Mouse (Mus musculus): ENCODE measurements around the gene Slc1a4. TPM values are rescaled to one million over a fixed set of nuclear protein-coding genes. Genes with fewer than 3 reads are reported as not detected.

Gene Slc1a4
- polyA plus RNA-seq (2014; fragmentation: Nextera tagmentation; extraction: Ambion mirVana), result 21.2 and 22.9 TPM in 2 replicates

- Histone ChIP-seq H3K9me3 (ENCODE audit: control insufficient read depth, low read length) (no peaks in the 10 kb centered on the region), H3K27me3 (ENCODE audit: control insufficient read depth, insufficient read depth, low read length) (no peaks in the 10 kb centered on the region), H3K27ac (ENCODE audit: low read depth, low read length) (peak within 1 kb of the TSS; percentile 98), H3K4me1 (ENCODE audit: control insufficient read depth, insufficient read depth, low read length) (no peaks in the 10 kb centered on the region), H3K4me2 (ENCODE audit: low read depth) (peak within 1 kb of the TSS; percentile 68), H3K4me3 (ENCODE audit: low read depth, low read length) (peak within 1 kb of the TSS; percentile 63), H3K9ac (ENCODE audit: low read length) (peak within 1 kb of the TSS; percentile 71), H3K36me3 (ENCODE audit: control insufficient read depth, insufficient read depth, low read length) (no peaks in the 10 kb centered on the region)
- ATAC-seq (ENCODE audit: insufficient read depth, low FRiP score, low TSS enrichment) (peak; percentile 98), DNase-seq (ENCODE audit: low spot score) (peak; percentile 99)
- WGBS, result under 1% methylated on average over 46 of the region's 48 CpGs
Observed at GRCm38 (mm10) chr11:20332561-20333514, at the start of gene Slc1a4. Gene Slc1a4, minus strand, starts transcription at chr11:20332713.

- Histone ChIP-seq H3K27ac (ENCODE audit: low read depth, low read length) (no peak overlapping the region), H3K36me3 (ENCODE audit: control insufficient read depth, insufficient read depth, low read length) (0 out of 2 replicates have a peak, but pooled peaks cover 2% of the 10 kb centered on the region), H3K9me3 (ENCODE audit: control insufficient read depth, low read length) (no peaks in the 10 kb centered on the region), H3K27me3 (ENCODE audit: control insufficient read depth, insufficient read depth, low read length) (no peaks in the 10 kb centered on the region), H3K4me3 (ENCODE audit: low read depth, low read length) (no peak overlapping the region), H3K4me2 (ENCODE audit: low read depth) (no peak overlapping the region), H3K9ac (ENCODE audit: low read length) (no peak overlapping the region), H3K4me1 (ENCODE audit: control insufficient read depth, insufficient read depth, low read length) (no peaks in the 10 kb centered on the region)
- WGBS, result 71% methylated on average over 4 of the region's 4 CpGs
- ATAC-seq (ENCODE audit: insufficient read depth, low FRiP score, low TSS enrichment), result no peak
- no peak for DNase-seq (ENCODE audit: low spot score)
Observed at GRCm38 (mm10) chr11:20380106-20380505, 47.6 kb upstream of the Slc1a4 start.

- WGBS, result 93% methylated on average over 7 of the region's 7 CpGs
- Histone ChIP-seq H3K4me3 (ENCODE audit: low read depth, low read length) (no peak overlapping the region), H3K36me3 (ENCODE audit: control insufficient read depth, insufficient read depth, low read length) (0 out of 2 replicates have a peak, but pooled peaks cover 2% of the 10 kb centered on the region), H3K4me2 (ENCODE audit: low read depth) (no peak overlapping the region), H3K9me3 (ENCODE audit: control insufficient read depth, low read length) (no peaks in the 10 kb centered on the region), H3K4me1 (ENCODE audit: control insufficient read depth, insufficient read depth, low read length) (no peaks in the 10 kb centered on the region), H3K27me3 (ENCODE audit: control insufficient read depth, insufficient read depth, low read length) (no peaks in the 10 kb centered on the region), H3K27ac (ENCODE audit: low read depth, low read length) (no peak overlapping the region), H3K9ac (ENCODE audit: low read length) (no peak overlapping the region)
- DNase-seq (ENCODE audit: low spot score) (no peak), ATAC-seq (ENCODE audit: insufficient read depth, low FRiP score, low TSS enrichment) (no peak)
Observed at GRCm38 (mm10) chr11:20376642-20377041, 44.1 kb upstream of the Slc1a4 start.

GRCm38 (mm10) chr11:20372616-20373211 lies 40.2 kb upstream of the Slc1a4 start:
- H3K4me1 ChIP-seq (ENCODE audit: control insufficient read depth, insufficient read depth, low read length), result no peaks in the 10 kb centered on the region
- no peak overlapping the region for H3K4me3 ChIP-seq (ENCODE audit: low read depth, low read length)
- WGBS, result 81% methylated on average over 8 of the region's 8 CpGs
- H3K9ac ChIP-seq (ENCODE audit: low read length), result no peak overlapping the region
- no peak overlapping the region for H3K4me2 ChIP-seq (ENCODE audit: low read depth)
- H3K9me3 ChIP-seq (ENCODE audit: control insufficient read depth, low read length), result no peaks in the 10 kb centered on the region
- no peaks in the 10 kb centered on the region for H3K36me3 ChIP-seq (ENCODE audit: control insufficient read depth, insufficient read depth, low read length)
- ATAC-seq (ENCODE audit: insufficient read depth, low FRiP score, low TSS enrichment) (no peak), DNase-seq (ENCODE audit: low spot score) (no peak)
- H3K27ac ChIP-seq (ENCODE audit: low read depth, low read length), result no peak overlapping the region
- H3K27me3 ChIP-seq (ENCODE audit: control insufficient read depth, insufficient read depth, low read length), result no peaks in the 10 kb centered on the region

GRCm38 (mm10) chr11:20370486-20370885 lies 38.0 kb upstream of the Slc1a4 start:
- WGBS, result 92% methylated on average over 2 of the region's 2 CpGs
- no peak overlapping the region for H3K9ac ChIP-seq (ENCODE audit: low read length)
- no peaks in the 10 kb centered on the region for H3K27me3 ChIP-seq (ENCODE audit: control insufficient read depth, insufficient read depth, low read length)
- ATAC-seq (ENCODE audit: insufficient read depth, low FRiP score, low TSS enrichment) (no peak), DNase-seq (ENCODE audit: low spot score) (no peak)
- H3K4me1 ChIP-seq (ENCODE audit: control insufficient read depth, insufficient read depth, low read length), result no peaks in the 10 kb centered on the region
- no peak overlapping the region for H3K27ac ChIP-seq (ENCODE audit: low read depth, low read length)
- no peak overlapping the region for H3K4me3 ChIP-seq (ENCODE audit: low read depth, low read length)
- H3K4me2 ChIP-seq (ENCODE audit: low read depth), result no peak overlapping the region
- H3K9me3 ChIP-seq (ENCODE audit: control insufficient read depth, low read length), result no peaks in the 10 kb centered on the region
- H3K36me3 ChIP-seq (ENCODE audit: control insufficient read depth, insufficient read depth, low read length), result no peaks in the 10 kb centered on the region

- Histone ChIP-seq H3K27ac (ENCODE audit: low read depth, low read length) (no peak overlapping the region), H3K4me3 (ENCODE audit: low read depth, low read length) (no peak overlapping the region), H3K9me3 (ENCODE audit: control insufficient read depth, low read length) (no peaks in the 10 kb centered on the region), H3K9ac (ENCODE audit: low read length) (no peak overlapping the region), H3K4me1 (ENCODE audit: control insufficient read depth, insufficient read depth, low read length) (no peaks in the 10 kb centered on the region), H3K4me2 (ENCODE audit: low read depth) (no peak overlapping the region), H3K36me3 (ENCODE audit: control insufficient read depth, insufficient read depth, low read length) (no peaks in the 10 kb centered on the region), H3K27me3 (ENCODE audit: control insufficient read depth, insufficient read depth, low read length) (no peaks in the 10 kb centered on the region)
- no peak for DNase-seq (ENCODE audit: low spot score)
- ATAC-seq (ENCODE audit: insufficient read depth, low FRiP score, low TSS enrichment), result no peak
- 82% methylated on average over 1 of the region's 1 CpGs for WGBS
Observed at GRCm38 (mm10) chr11:20366456-20366855, 33.9 kb upstream of the Slc1a4 start.

GRCm38 (mm10) chr11:20361354-20361753 lies 28.8 kb upstream of the Slc1a4 start:
- Histone ChIP-seq H3K27ac (ENCODE audit: low read depth, low read length) (no peak overlapping the region), H3K4me1 (ENCODE audit: control insufficient read depth, insufficient read depth, low read length) (no peaks in the 10 kb centered on the region), H3K4me2 (ENCODE audit: low read depth) (no peak overlapping the region), H3K4me3 (ENCODE audit: low read depth, low read length) (no peak overlapping the region), H3K9me3 (ENCODE audit: control insufficient read depth, low read length) (no peaks in the 10 kb centered on the region), H3K36me3 (ENCODE audit: control insufficient read depth, insufficient read depth, low read length) (no peaks in the 10 kb centered on the region), H3K27me3 (ENCODE audit: control insufficient read depth, insufficient read depth, low read length) (no peaks in the 10 kb centered on the region), H3K9ac (ENCODE audit: low read length) (no peak overlapping the region)
- WGBS, result 73% methylated on average over 3 of the region's 3 CpGs
- DNase-seq (ENCODE audit: low spot score) (no peak), ATAC-seq (ENCODE audit: insufficient read depth, low FRiP score, low TSS enrichment) (no peak)

GRCm38 (mm10) chr11:20357684-20358447 lies 25.4 kb upstream of the Slc1a4 start:
- Histone ChIP-seq H3K9me3 (ENCODE audit: control insufficient read depth, low read length) (no peaks in the 10 kb centered on the region), H3K4me2 (ENCODE audit: low read depth) (no peak overlapping the region), H3K9ac (ENCODE audit: low read length) (no peak overlapping the region), H3K27ac (ENCODE audit: low read depth, low read length) (no peak overlapping the region), H3K36me3 (ENCODE audit: control insufficient read depth, insufficient read depth, low read length) (no peaks in the 10 kb centered on the region), H3K27me3 (ENCODE audit: control insufficient read depth, insufficient read depth, low read length) (no peaks in the 10 kb centered on the region), H3K4me3 (ENCODE audit: low read depth, low read length) (no peak overlapping the region), H3K4me1 (ENCODE audit: control insufficient read depth, insufficient read depth, low read length) (no peaks in the 10 kb centered on the region)
- ATAC-seq (ENCODE audit: insufficient read depth, low FRiP score, low TSS enrichment) (no peak), DNase-seq (ENCODE audit: low spot score) (peak; percentile 37)
- WGBS, result 78% methylated on average over 9 of the region's 9 CpGs
